Mouse (Mus musculus) CD8-positive naive resting alpha-beta T cell, adult 2 months (primary cell): ENCODE measurements around the gene Banf2.

ENCODE experiments used
- DNase-seq, 2 experiments: peaks; one replicate each; pipeline ENCODE4 v3.0.0; 2022; ENCODE audit warnings: low read depth in 2 of 2, low spot score in 2 of 2

The Banf2 gene

DNA sequence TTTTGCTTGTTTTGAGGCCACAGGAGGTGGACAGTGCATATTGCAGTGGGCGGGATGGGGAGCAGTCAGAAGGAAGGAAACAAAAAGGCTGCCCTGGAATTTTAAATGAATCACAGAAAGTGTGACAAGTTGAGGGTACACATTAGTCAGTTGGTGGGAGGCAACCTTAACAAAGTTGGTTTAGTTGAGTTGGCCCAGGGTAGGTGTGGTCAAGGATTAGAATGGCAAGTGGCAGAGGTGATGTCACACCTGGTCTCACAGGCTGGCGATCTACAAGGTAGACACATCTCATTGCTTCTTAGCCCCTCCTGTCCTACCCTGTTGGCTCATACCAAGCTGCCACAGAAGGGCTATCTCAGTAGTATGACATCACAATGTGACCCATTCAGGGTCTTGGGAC is at the start of gene Banf2:
TSS of gene Banf2 (plus strand) at position 396 of the 400 bp plus-strand sequence.
- DNase-seq, result no peak

DNA sequence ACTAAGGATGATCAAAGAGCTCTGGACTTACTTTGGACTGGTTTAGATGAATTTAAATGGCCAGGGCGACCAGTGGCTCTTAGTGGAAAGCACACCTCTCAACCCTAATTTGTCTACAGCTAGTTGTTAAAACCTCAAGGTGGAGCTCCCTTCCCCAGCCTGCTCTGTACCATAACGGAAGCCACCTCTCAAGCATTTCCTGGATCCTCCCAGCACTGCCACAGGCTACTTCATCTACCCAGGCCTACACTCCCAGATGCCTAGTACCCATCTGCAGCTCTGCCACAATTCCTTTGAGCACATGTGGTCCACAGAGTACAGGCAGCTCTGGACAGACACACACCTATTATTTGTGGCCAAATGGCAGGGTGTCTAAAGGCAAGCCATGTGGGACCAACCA is 49.4 kb upstream of the Banf2 start:
- peak in 1 of 2 experiments; percentile 7 for DNase-seq

- no peak for DNase-seq
Measured at GRCm38 (mm10) chr2:143987485-143987884, 45.4 kb upstream of the Banf2 start.

DNA sequence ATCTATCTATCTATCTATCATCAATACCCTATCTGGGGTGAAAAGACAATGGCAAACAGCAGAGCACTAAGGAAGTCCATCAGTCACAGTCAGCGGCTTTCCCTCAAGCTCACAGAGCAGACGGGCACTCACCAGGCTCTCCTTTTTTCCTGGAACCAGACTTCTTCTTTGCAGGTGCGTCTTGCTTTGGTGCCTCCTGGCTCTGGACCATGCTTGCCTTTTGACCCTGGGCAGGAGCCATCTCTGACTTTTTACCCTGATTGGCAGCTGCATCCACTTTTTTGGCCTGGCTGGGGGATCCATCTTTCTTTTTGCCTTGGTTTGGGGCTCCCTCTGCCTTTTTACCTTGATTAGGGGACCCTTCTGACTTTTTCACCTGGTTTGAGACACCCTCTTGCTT is 44.8 kb upstream of the Banf2 start:
- no peak for DNase-seq

- no peak for DNase-seq
Measured at GRCm38 (mm10) chr2:143990997-143991396, 41.9 kb upstream of the Banf2 start.

- DNase-seq, result no peak
Measured at GRCm38 (mm10) chr2:143991964-143992672, 40.7 kb upstream of the Banf2 start.

DNA sequence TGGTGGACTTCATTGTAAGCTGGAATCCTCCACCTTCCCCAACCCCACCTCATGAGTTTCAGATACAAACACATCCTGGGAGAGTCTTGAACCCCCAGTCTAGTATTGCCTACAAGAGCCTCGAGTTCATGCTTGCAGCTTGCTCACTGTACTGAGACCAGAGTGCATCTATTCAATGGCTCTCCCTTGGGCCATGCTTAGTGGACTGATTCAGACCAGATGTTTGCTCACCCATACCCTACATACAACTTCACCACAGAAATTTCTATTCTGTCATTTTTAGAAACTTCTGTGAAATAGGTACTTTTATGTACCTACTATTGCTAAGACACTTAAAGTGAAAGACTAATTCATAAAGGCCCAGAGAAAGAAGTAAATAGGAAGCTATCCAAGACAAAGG is 39.9 kb upstream of the Banf2 start:
- DNase-seq, result no peak

GRCm38 (mm10) chr2:144002229-144002984 is 30.5 kb upstream of the Banf2 start:
- DNase-seq, result no peak

DNA sequence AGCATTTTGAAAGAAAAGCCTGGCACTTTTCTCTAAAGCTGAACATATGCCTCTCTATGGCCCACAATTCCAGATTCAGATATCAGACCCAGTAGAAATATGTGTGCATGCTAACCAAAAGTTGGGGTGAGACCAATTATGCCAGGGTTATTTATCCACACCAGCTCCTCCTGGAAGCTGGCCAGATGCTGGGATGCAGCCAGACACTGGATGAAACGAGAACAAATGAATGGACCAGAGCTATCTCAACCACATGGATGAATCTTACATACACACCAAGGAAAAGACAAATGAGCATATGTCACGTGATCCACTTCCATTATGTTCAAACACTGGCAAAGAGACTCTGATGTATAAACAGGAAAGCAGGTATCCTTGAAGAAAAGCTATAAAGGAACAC is 29.3 kb upstream of the Banf2 start:
- no peak for DNase-seq

- no peak for DNase-seq
Measured at GRCm38 (mm10) chr2:144005166-144005955, 27.5 kb upstream of the Banf2 start.

DNA sequence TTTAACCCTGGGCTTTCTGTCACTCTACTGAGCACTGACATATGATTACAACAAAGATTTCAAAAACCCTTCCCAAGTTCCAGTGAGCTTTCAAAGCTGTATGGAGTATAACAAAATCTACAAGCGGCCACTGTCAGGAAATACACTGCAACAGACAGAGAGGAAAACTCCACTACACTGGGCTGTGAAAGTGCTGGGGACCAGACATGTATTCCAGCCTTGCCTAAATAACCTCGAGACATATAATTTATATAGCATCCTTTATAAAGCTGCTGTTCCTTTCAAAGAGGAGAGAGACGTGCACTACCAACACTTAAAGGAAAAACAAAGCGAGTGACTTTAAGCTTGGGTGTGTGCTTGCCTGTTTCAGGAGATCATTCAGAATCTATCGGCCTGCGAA is 26.2 kb upstream of the Banf2 start:
- DNase-seq, result no peak

DNA sequence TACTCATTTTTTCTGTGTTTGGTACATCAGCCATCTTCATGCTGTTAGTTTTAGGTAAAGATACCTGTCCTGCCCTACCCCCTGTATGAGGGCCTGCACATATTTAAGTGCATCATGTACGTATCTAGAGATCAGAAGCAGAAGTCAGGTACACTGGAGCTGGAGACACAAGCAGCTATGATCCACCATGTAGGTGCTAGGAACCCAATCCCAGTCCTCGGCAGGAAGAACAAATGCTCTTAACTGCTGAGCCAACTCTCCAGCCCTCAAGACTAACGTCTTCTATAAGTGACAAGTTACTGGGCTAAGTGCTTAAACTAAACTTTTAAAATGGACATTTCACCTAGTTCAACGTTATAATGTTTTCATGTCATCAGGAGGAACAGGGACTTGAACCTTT is 25.6 kb upstream of the Banf2 start:
- no peak for DNase-seq

- no peak for DNase-seq
Measured at GRCm38 (mm10) chr2:144009081-144009480, 23.8 kb upstream of the Banf2 start.

DNA sequence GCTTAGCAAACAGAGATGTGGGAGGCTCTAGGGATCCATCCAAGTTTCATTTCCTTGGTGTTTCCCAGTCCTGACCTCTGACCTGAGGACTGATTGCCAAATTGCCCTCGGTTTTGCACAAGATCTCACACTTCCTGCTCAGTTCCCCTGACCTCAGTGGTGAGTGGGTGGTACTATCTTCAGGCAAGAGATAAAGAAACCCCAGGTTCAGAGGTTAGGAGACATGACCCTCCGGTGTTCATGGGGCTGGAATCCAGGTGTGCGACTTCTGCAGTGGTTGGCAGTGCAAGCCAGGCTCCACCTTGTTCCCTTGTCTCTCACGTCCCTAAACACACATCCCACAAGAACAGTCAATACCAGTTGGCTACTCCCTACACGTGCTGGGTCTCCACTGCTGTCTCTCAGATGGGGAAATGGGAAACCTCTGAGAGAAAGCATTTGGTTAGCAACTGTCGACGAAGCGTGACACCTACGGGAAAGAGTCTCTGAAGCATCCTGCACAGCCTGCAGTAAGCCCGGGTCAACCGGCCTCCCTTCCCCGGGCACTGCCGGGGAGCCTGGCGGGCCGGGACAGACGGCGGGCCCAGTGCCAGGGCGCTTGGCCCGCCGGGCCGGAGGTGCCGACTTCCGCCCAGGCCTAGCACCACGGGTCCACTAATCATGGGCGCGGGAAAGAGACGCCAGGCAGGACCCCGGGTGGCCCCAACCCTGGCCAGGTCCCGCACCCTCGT is 23.1 kb upstream of the Banf2 start:
- peak in 1 of 2 experiments; percentile 5 for DNase-seq

DNA sequence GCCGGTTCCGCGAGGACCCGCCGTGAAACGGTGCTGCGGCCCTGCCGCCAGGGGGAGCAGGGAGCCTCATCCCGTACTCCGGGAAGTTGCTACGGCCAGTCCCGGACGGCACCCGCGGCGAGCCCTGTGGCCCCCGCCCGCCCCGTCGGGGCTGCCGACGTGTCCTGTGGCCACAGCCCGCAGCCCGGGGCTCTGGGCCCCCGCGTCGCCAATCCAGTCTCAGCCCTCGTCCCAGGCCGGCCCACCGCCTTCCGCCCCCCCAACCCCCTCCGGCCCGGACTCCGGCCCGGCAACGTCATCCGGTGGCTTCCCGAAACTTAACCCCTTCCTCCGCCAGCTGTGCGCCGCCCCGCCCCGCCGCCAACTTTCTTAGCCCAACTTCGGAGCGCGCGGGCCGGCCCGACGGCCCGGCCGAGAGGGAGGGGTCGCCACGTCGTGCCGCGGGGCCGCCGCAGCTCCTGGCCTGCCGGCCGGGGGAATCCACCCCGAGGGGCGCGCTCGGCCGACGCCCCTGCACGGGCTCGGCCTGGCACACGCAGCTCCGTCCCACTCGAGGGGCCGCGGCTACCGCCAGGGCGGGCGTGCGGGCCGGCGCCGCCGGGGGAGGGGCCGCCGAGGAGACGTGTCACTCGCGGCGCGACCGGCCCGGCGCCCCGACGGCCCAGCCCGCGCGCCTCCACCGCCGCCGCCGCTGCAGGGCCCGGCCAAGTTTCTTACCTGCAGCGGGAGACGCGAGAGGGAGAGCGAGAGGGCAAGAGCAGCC is 22.4 kb upstream of the Banf2 start:
- DNase-seq, result peak; percentile 70 to 73

GRCm38 (mm10) chr2:144011080-144011551 is 21.7 kb upstream of the Banf2 start, which contains the start of gene Rrbp1:
Gene Rrbp1 (minus strand): TSS chr2:144011263.
- peak; percentile 97 to 98 for DNase-seq

DNA sequence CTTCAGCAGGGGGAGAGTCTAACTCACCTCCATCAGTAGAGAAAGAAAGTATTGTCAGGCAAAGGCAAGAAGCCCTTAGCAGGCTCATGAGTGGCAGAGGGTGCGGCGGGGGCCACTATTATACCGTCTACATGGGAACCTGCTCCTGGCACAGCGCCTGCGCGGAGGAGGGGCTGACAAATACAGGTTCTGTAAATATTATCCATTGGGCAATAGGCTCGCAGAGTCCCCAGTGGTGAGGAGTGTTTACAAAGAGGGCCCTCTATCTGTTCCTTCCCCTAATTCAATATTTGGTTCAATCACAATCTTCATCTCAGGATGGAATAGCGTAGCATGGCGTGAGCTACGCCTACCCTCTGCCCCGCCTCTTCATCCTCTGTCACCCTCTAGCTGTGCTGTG is 18.8 kb upstream of the Banf2 start:
- DNase-seq, result no peak

DNA sequence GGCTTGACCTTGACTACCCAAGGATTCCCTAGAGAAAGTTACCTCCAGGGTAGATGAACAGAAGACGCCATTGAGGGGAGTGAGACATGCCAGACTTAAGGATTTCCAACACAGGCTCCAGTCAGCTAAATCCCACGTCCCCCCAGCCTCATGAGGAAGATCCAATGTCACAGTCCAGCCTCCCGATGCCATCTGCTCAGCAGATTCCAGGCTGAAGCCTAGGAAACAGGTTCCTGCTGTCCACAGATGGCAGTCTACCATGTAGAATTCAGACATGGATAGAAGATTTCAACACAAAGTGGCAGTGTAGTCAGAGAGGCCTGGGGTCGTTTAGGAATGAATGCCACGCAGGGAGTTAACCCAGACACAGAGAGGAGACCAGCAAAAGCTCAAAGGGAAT is 18.4 kb upstream of the Banf2 start:
- no peak for DNase-seq

GRCm38 (mm10) chr2:144015861-144016260 is 17.0 kb upstream of the Banf2 start:
- DNase-seq, result no peak

DNA sequence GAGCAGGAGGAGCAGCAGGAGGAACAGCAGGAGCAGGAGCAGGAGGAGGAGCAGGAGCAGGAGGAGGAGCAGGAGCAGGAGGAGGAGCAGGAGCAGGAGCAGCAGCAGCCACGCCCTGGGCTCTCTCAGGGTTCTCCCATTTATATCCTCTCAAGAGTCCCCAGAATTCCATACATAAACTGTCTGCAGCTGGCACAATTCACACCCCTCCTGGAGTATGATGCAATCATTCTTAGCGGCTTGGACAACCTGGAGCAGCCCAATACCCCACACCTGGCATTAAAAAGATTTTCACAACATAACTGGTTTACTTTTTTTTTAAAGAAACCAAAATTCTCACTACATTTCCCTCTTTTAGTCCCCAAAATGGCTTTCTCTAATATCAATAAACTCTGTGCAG is 12.9 kb upstream of the Banf2 start:
- DNase-seq, result no peak
